Mouse (Mus musculus) spleen, adult 18-20 months (tissue): ENCODE data around the gene Drc3.
A peak's percentile ranks its signal among the peaks of the same experiment; 100 is the strongest.

Source experiments
- DNase-seq, 2 experiments: peaks; one replicate each; pipeline ENCODE4 v3.0.0; 2022; ENCODE audit warnings: mixed read lengths in 2 of 2

Gene Drc3

DNA sequence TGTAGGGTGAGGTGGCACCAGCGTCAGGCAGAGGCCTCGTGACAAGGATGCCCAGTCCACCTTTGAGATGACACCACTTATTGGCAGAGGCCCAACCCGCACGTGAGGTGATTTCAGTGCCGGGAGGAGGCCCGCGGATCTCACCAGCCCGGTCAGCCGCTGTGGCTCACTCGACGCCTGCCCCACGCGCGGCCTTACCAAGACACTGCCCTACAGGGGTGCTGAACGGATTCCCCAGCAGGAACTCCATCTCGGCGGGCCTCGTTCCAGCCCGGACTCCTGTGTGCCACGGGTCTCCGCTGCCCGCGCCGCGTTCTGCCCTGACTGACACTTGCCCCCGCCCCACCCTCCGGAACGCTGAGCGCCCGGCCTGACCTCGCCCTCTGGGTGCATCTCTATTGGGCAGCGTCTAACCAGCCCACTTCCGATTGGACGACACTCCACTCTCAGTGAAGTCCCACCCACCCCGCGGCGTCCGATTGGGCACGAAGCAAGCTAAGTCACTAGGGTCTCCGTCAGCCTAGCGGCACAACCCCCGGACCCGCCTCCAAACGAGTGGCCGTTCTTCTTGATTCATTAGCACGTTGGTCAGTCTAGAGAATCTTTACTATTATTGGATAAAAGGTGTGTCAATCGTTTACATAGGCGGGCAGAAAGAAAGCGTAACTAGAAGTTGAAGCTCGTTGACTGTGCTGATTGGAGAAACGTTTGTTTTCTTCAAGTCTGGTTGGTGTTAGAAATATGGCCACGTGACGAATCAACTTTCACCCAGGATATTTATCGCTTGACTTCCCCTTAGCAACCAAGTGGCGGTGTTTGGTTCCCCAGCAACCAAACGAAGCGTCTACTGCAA, at the start of gene Drc3, which contains the start of gene Tom1l2:
Drc3 (plus strand) TSS at position 771 of the 853 bp plus-strand sequence.
Tom1l2 (minus strand) TSS at position 347 of the 853 bp plus-strand sequence.
- DNase-seq = peak; percentile 93 to 99

- DNase-seq = no peak
These were observed 49.6 kb upstream of the Drc3 start for GRCm38 (mm10) chr11:60303497-60303896.

GRCm38 (mm10) chr11:60305611-60306010, 47.5 kb upstream of the Drc3 start:
- no peak for DNase-seq

- DNase-seq = peak; percentile 21 to 64
These were observed 46.3 kb upstream of the Drc3 start for GRCm38 (mm10) chr11:60306834-60307233.

GRCm38 (mm10) chr11:60307375-60307825, 45.7 kb upstream of the Drc3 start:
- DNase-seq = peak in 1 of 2 experiments; percentile 37

DNA sequence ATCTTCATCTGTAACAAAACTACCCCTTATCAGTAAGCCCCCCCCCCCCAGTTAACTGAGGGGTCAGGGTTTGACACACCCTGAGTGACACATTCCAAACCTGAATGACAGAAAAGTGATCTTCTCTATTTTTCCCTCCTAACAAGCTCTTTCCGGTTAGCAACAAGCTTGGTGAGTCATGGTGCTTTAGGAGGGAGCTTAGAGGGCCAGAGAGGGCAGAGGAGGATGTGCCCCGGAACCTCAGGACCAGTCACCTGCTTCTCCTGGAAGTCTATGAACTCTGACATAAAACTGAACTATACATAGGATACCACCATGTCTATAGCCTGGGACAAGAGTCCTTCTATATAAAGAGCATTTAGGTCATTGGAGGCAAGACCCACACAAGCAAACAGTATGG, 45.1 kb upstream of the Drc3 start:
- no peak for DNase-seq

- no peak for DNase-seq
These were observed 44.5 kb upstream of the Drc3 start for GRCm38 (mm10) chr11:60308506-60309116.

GRCm38 (mm10) chr11:60309875-60310274, 43.3 kb upstream of the Drc3 start:
- DNase-seq = no peak

DNA sequence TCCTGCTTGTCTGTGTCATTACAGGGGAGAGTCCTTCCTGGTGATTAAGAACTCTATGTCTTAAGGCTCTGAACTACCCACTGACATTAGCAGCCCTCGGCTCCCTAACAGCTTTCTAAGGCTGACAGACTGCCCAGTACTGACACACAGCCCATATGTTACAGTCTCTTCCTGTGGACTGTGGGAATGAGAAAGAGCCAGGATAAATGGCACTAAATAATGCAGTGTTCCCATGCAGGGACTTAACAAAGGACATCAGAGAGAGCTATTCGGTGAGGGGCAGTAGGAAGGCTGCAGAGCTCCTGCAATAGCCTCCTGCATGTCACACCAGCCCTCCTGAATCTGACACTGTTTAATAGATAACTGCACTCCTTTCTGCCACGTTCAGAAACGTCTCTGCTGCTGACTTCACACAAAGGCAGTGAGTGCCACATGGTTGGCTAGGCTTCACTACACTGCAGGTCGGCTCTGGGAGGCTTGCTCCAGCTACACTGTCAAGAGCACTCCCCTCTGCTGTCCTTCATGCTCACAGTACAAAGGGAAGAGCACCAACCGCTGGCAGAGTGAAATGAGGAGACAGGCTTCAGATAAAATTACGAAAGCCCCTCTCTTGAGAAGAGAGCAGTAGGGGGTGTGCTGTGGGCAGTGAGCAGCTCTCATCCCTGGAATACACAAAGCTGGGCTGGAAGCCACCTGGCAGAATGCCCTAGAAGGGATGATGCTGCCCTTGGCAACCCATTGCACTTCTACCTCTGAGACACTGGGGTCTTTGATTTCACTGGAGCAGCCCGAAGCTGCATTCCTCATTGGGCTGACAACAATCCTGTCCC, 41.9 kb upstream of the Drc3 start:
- DNase-seq = no peak

GRCm38 (mm10) chr11:60316250-60316649, 36.9 kb upstream of the Drc3 start:
- DNase-seq = no peak

- no peak for DNase-seq
These were observed 36.2 kb upstream of the Drc3 start for GRCm38 (mm10) chr11:60316883-60317282.

DNA sequence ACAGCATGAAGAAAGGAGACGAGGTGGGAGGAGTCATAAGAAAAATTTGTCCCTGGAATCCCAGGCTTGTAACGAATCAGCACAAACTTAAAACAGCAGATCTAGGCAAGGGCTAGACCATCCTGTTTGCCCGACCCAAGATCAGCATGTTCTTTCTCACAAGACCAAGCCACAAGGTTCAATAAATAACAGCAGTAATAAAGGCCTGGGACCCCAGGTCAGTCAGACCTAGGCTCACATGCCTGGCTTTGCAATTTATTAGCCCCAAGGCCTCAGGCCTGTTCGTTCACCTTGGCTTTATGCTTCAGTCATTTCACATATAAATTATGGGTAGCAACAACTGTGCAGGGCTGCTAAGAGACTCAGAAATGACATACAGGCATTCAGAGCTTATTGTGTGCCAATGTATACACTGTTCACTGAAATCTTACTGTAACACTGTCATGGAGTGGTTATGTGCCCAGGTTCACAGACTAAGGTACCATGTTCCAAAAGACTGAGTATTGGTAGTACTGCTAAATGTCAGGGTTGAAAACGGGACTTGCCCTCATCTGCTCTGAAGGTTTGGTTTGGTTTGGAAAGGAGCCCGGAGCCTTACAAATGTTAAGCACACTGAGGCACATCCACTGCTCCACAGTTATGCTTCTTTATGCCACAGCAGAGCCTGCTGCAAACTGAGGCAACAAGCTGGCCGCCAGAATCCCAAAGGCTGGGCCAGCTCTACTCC, 35.6 kb upstream of the Drc3 start:
- DNase-seq = no peak

DNA sequence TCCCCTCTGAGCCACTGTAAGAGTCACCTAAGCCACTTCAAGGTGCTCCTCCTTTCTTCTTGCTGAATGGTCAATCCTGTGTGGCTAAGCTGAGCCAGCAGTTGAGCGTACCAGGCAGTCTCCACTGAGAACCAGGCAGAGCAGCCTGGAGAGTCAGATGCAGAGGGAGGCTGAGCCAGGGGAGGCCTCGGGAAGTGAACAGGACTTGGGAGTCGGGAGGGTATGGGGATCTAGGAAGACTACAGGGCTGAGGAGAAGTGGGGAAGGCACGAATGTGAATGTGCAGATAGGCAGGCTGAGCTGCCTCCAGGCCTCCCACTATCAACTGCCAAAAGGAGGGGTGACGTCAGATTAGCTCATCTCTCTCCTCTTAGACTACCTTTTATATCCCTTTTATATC, 34.4 kb upstream of the Drc3 start:
- DNase-seq = no peak

DNA sequence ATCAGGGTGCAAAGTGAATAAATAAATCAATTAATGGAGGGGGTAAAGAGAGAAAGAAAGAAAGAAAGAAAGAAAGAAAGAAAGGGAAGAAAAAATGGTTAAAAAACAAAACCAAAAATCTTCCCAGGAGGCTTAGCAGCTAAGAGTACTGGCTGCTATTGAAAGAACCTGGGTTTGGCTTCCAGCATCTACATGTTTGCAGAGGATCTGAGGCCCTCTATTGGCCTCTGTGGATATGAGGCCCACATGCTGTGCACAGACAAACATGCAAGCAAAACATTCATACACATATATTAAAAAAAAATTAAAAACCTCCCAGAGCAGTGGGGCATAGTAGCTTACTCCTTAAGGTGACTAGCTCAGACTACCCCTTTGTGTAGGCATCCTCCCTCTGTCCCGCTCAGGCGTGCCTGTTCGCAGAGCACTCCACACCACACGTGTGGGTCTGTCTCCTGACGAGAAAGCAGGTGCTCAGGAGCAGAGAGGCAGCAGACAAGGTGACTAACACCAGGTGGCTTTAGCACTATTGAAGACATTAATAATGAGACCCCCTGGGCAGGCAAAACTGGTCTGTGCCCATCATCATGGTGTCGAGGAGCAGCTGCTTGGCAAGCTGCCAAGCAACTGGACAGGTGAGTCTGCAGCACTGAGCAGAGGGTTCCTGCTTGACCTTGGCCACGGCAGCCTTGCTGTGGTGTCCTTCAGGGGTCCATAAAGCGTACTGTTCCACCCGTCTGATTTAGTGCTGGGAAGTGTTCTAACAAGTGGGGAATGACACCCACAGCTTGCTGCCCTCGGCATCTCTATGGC, 33.7 kb upstream of the Drc3 start:
- DNase-seq = no peak

DNA sequence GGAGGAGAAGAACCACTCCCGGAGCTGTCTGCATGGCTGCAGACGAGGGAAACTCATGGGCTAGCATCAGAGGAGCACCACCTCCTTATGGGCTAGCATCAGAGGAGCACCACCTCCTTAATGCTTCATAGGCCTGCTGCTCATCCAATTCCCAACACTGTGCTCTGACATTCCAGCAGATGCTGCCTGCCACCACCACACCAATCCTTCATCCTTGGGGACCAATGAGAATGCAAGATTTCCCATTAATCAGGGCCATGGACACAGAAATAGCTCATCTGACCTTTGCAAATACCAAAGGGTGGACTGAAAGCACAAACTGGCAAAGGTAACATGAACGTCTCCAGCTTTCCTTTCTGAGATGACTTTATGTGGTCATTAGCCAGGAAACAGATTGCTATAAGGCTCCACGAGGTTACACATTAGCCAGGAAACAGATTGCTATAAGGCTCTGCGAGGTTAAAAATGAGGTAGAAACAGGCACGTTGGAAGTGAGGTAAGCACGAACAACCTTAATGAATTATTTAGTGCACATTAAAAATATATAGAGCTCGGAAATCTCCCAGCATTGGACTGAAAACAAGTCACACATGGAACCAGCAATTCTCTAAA, 32.6 kb upstream of the Drc3 start:
- no peak for DNase-seq

GRCm38 (mm10) chr11:60321438-60321837, 31.7 kb upstream of the Drc3 start:
- DNase-seq = no peak

DNA sequence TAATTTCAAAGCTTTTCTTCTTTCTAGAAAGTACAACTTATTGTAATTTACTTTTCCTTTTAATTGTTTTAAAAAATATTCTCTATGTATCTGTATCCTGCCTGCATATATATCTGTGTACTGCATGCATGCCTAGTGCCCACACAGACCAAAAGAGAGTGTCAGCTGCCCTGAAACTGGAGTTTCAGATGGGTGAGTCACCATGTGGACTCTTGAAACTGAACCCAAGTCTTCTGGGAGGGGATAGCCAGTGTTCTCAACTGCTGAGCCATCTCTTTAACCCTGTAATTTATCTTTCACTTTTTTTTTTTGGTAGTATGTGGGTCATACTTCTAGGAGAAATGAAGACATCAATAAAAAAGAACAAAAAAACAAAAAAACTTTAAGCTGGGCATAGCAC, 29.4 kb upstream of the Drc3 start:
- no peak for DNase-seq

DNA sequence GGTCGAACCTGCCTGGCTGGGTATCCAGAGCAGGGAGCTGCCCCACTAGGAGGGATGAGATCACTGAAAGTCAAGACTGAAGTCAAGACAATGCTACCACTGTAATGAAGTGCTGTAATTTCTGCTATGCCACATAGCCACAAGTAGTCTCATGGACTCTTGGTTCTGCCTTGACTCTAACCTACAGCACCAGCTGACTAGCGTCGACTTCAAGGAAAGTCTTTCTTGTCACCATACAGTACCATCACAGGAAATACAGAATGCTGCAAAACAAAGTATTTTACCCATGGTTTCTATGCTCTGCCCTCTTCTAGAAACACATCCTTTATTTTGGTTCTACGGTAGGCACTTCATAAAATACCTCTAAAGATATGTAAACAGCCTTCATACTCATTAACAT, 22.6 kb upstream of the Drc3 start:
- DNase-seq = no peak

DNA sequence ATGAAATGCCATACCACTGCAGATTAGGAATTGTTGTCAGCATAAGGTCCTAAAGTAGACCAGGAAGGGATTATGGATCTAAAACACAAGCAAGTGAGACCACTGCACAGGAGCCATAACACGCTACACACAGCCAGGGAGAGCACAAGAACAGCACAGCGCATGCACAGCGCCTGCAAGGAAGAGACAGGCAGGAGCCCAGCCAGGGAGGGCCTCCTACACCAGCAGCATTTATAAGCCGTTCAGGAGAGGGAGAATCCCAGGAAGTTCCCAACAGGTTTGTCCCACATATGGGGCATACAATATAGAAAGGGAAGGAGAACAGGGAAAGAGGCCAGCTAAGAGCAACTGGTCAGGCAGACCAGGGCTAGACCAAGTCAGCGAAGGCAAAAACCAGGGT, 19.7 kb upstream of the Drc3 start:
- DNase-seq = no peak

DNA sequence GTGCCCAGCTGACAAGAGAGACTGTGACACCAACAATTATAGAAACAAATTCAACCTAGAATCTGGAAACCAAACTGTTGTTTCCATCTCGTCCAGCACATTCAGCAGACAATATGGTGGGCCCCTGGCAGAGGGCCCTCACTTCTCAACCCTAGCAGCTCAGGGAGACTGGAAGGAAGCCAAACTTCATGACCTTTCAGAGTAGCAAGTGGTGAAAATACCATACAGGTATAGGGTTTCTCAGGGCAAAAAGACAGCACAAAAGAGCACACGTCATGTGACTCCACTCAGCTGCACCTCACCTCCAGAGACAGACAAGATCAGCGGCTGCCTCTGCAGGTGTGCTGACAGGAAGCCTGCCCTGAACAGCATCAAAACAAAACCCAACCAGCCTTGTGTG, 19.0 kb upstream of the Drc3 start:
- no peak for DNase-seq

- no peak for DNase-seq
These were observed 17.4 kb upstream of the Drc3 start for GRCm38 (mm10) chr11:60335771-60336170.
